Mouse (Mus musculus) heart, embryonic 16.5 days (tissue): Measurements from ENCODE around the gene Stat5b. TPM values are rescaled to one million over a fixed set of nuclear protein-coding genes. Genes with fewer than 3 reads are reported as not detected.

ENCODE experiments used
- ATAC-seq: fragments of 200-750 bp; cut with Nextera tagmentation; replicated peaks from 2 replicates; pipeline ENCODE4 v1.8.0; 2017; ENCODE audit warnings: moderate number of reproducible peaks; ENCODE audit not compliant: insufficient read depth, low FRiP score; ENCODE audit errors: extremely low read depth
- H3K27ac ChIP-seq: fragments of 300-500 bp; sonication (generic); 2 replicates; pipeline ENCODE4 v1.5.1; 2014; ENCODE audit warnings: mild to moderate bottlenecking, low read length, control low read depth, moderate library complexity
- H3K27me3 ChIP-seq: fragments of 300-500 bp; sonication (generic); 2 replicates; pipeline ENCODE4 v1.6.1; 2014; ENCODE audit warnings: low read length, mixed read lengths; ENCODE audit not compliant: control insufficient read depth, insufficient read depth
- H3K36me3 ChIP-seq: fragments of 300-500 bp; sonication (generic); 2 replicates; pipeline ENCODE4 v1.6.1; 2014; ENCODE audit not compliant: control insufficient read depth, insufficient read depth
- H3K4me1 ChIP-seq: fragments of 300-500 bp; sonication (generic); 2 replicates; pipeline ENCODE4 v1.6.1; 2014; ENCODE audit warnings: low read length, mixed read lengths; ENCODE audit not compliant: control insufficient read depth, insufficient read depth
- H3K4me2 ChIP-seq: fragments of 300-500 bp; sonication (generic); 2 replicates; pipeline ENCODE4 v1.6.1; 2014; ENCODE audit warnings: low read depth, mild to moderate bottlenecking, control low read depth, low read length
- H3K4me3 ChIP-seq: fragments of 300-500 bp; sonication (generic); 2 replicates; pipeline ENCODE4 v1.5.1; 2014; ENCODE audit warnings: mild to moderate bottlenecking, control low read depth, low read length
- H3K9ac ChIP-seq: fragments of 300-500 bp; sonication (generic); 2 replicates; pipeline ENCODE4 v1.6.1; 2014; ENCODE audit warnings: low read length, control low read depth
- H3K9me3 ChIP-seq: fragments of 300-500 bp; sonication (generic); replicated peaks from 2 replicates; pipeline ENCODE4 v1.6.1; 2016; ENCODE audit warnings: low read length; ENCODE audit not compliant: control insufficient read depth
- WGBS: fragments of 180-500 bp; shearing (Covaris S2); extraction: QIAGEN DNeasy Blood & Tissue Kit; methylation state at CpG from one replicate; pipeline ENCODE4 v1.1.7; 2014; 5-methylcytosine and 5-hydroxymethylcytosine counted together
- polyA plus RNA-seq: library from polyadenylated mRNA; unstranded; fragments of >200 nt; fragmentation: Nextera tagmentation; extraction: Ambion mirVana; gene quantifications from 2 replicates; pipeline ENCODE4 v1.2.1, GENCODE M21; 2015

Gene Stat5b
- polyA plus RNA-seq, 1 experiment from 2014 or later, result 36.5 TPM

GRCm38 (mm10) chr11:100879321-100880078 is 29.0 kb upstream of the Stat5b start:
- Histone ChIP-seq H3K27ac (no peak overlapping the region), H3K9ac (no peak overlapping the region), H3K4me2 (no peak overlapping the region), H3K9me3 (peaks cover 2% of the 10 kb centered on the region; the same call in 1 of the 2 replicates), H3K4me1 (no peaks in the 10 kb centered on the region), H3K27me3 (no peaks in the 10 kb centered on the region), H3K36me3 (peaks cover 15% of the 10 kb centered on the region), H3K4me3 (no peak overlapping the region)
- no peak for ATAC-seq
- 76% methylated on average over 15 of the region's 15 CpGs for WGBS

GRCm38 (mm10) chr11:100875761-100876160 is 25.2 kb upstream of the Stat5b start:
- no peak for ATAC-seq

DNA sequence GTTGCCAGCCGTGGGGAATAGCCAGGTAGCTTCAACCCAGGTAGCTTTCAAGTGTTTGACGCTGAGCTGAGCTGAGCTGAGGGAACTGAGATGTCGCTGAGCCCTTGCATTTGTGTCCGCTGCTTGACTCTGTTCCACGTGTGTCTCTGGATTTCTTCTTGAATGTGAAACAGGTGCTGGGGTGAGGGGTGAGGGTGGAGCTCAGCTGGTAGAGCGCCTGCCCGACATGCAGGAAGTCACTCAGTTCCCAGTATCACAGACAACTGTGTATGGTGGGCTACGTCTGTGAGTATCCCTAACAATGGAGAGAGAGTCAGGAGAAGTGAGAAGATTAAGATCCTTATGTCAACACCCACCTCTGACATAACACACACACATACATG is 20.4 kb upstream of the Stat5b start:
- no peak overlapping the region for H3K27ac ChIP-seq
- peaks cover 8% of the 10 kb centered on the region for H3K4me1 ChIP-seq
- 63% methylated on average over 8 of the region's 8 CpGs for WGBS
- ATAC-seq, result no peak; the same call in 1 of the 2 replicates
- no peaks in the 10 kb centered on the region for H3K27me3 ChIP-seq
- no peaks in the 10 kb centered on the region for H3K9me3 ChIP-seq
- no peak overlapping the region for H3K4me3 ChIP-seq
- H3K4me2 ChIP-seq, result no peak overlapping the region
- H3K9ac ChIP-seq, result no peak overlapping the region; the same call in 1 of the 2 replicates
- H3K36me3 ChIP-seq, result no peaks in the 10 kb centered on the region; the same call in 1 of the 2 replicates

More at GRCm38 (mm10) chr11:100875761-100876160, 25.2 kb upstream of the Stat5b start:
- WGBS, result 79% methylated on average over 3 of the region's 3 CpGs
- Histone ChIP-seq H3K4me2 (no peak overlapping the region), H3K9ac (no peak overlapping the region), H3K36me3 (peaks cover 11% of the 10 kb centered on the region), H3K27me3 (no peaks in the 10 kb centered on the region), H3K27ac (no peak overlapping the region), H3K4me1 (peaks cover 1% of the 10 kb centered on the region), H3K9me3 (peaks cover 2% of the 10 kb centered on the region; the same call in 1 of the 2 replicates), H3K4me3 (no peak overlapping the region)

GRCm38 (mm10) chr11:100870256-100870967 is 19.9 kb upstream of the Stat5b start:
- H3K36me3 ChIP-seq, result no peaks in the 10 kb centered on the region
- no peaks in the 10 kb centered on the region for H3K9me3 ChIP-seq
- H3K27me3 ChIP-seq, result no peaks in the 10 kb centered on the region
- no peak overlapping the region for H3K4me2 ChIP-seq
- no peak overlapping the region; the same call in 1 of the 2 replicates for H3K9ac ChIP-seq
- no peak overlapping the region for H3K27ac ChIP-seq
- no peak for ATAC-seq
- H3K4me1 ChIP-seq, result peaks cover 8% of the 10 kb centered on the region
- H3K4me3 ChIP-seq, result no peak overlapping the region
- 59% methylated on average over 10 of the region's 10 CpGs for WGBS

GRCm38 (mm10) chr11:100865618-100866017 is 15.1 kb upstream of the Stat5b start:
- WGBS, result 60% methylated on average over 7 of the region's 7 CpGs

DNA sequence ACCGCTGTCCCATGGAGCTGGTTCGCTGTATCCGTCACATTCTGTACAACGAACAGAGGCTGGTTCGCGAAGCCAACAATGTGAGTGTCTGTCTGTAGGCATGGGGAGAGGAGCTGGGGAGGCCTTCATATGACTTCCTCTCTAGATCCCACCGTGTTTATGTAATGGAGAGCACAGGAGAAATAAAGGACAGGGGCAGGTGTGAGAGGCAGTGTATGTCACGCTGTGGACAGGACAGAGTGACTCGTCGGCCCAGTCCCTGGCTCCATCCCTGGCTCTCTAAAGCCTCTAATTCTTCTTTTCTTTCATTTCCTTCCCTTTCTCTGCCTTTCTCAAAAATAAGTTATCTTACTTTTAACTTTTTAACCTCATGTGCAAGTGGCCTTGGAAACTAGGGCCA is 12.6 kb upstream of the Stat5b start:
- 87% methylated on average over 10 of the region's 10 CpGs for WGBS
- no peak for ATAC-seq
- no peak overlapping the region for H3K27ac ChIP-seq
- no peaks in the 10 kb centered on the region for H3K9me3 ChIP-seq
- no peak overlapping the region for H3K4me3 ChIP-seq
- H3K4me2 ChIP-seq, result no peak overlapping the region
- no peak overlapping the region for H3K9ac ChIP-seq
- H3K4me1 ChIP-seq, result peaks cover 12% of the 10 kb centered on the region
- H3K36me3 ChIP-seq, result no peaks in the 10 kb centered on the region
- peaks cover under 1% of the 10 kb centered on the region for H3K27me3 ChIP-seq

More at GRCm38 (mm10) chr11:100865618-100866017, 15.1 kb upstream of the Stat5b start:
- Histone ChIP-seq H3K4me3 (no peak overlapping the region), H3K27me3 (no peaks in the 10 kb centered on the region), H3K36me3 (no peaks in the 10 kb centered on the region), H3K9me3 (no peaks in the 10 kb centered on the region), H3K4me2 (no peak overlapping the region), H3K9ac (no peak overlapping the region), H3K27ac (no peak overlapping the region), H3K4me1 (peaks cover 6% of the 10 kb centered on the region)
- no peak for ATAC-seq

DNA sequence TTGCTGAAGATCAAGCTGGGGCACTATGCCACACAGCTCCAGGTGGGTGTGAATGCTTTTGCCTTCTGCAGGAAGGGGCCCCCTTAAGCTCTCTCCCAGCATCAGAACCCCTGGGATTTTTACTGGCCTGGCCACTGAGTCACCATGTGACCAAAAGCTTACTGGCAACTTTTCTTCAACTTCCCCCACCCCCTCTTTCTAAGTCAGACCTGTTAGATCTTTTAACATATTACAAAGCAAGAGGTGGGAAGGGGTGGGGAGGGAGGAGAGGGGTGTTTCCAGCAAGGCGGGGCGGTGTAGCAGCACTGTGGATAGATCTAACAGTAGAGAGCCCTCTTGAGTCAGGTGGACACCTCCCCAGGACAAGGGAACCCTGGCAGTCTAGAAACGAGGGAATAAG is 11.3 kb upstream of the Stat5b start:
- Histone ChIP-seq H3K9ac (no peak overlapping the region), H3K27ac (no peak overlapping the region), H3K9me3 (no peaks in the 10 kb centered on the region), H3K27me3 (peaks cover 3% of the 10 kb centered on the region), H3K4me1 (peaks cover 12% of the 10 kb centered on the region), H3K4me2 (no peak overlapping the region), H3K4me3 (no peak overlapping the region), H3K36me3 (no peaks in the 10 kb centered on the region)
- ATAC-seq, result no peak
- 47% methylated on average over 3 of the region's 3 CpGs for WGBS

GRCm38 (mm10) chr11:100861335-100861734 is 10.8 kb upstream of the Stat5b start:
- ATAC-seq, result no peak

More at GRCm38 (mm10) chr11:100861335-100861734, 10.8 kb upstream of the Stat5b start:
- H3K27ac ChIP-seq, result peak overlapping the region; percentile 10
- peak overlapping the region; percentile 62 for H3K4me3 ChIP-seq
- peaks cover 3% of the 10 kb centered on the region for H3K27me3 ChIP-seq
- H3K4me2 ChIP-seq, result peak overlapping the region; percentile 69
- H3K9ac ChIP-seq, result peak overlapping the region; percentile 78; the same call in 1 of the 2 replicates
- 79% methylated on average over 7 of the region's 7 CpGs for WGBS
- H3K9me3 ChIP-seq, result no peaks in the 10 kb centered on the region
- no peaks in the 10 kb centered on the region for H3K36me3 ChIP-seq
- peaks cover 12% of the 10 kb centered on the region for H3K4me1 ChIP-seq
